Mouse (Mus musculus): ENCODE data around the gene Sucla2. TPM values are rescaled to one million over a fixed set of nuclear protein-coding genes. Genes with fewer than 3 reads are reported as not detected.

The Sucla2 gene
- total RNA-seq (2021), result 100 to 1,000 TPM; 346 to 377 TPM
- long read RNA-seq, experiment 1, transcript Sucla2-207 (2 exons, 1,074 nt), result minor isoform, 5 of 758 reads
- long read RNA-seq, experiment 1, transcript Sucla2-203 (11 exons, 2,229 nt), result major isoform, 698 of 758 reads
- long read RNA-seq, experiment 1, partial matches to known transcripts, result 17 of 758 reads
- long read RNA-seq, experiment 1, other reads (novel, unspliced or antisense), result 36 of 758 reads
- long read RNA-seq, experiment 2, transcript Sucla2-203 (11 exons, 2,229 nt), result major isoform, 204 of 231 reads
- long read RNA-seq, experiment 2, partial matches to known transcripts, result 6 of 231 reads
- long read RNA-seq, experiment 2, other reads (novel, unspliced or antisense), result 21 of 231 reads

DNA sequence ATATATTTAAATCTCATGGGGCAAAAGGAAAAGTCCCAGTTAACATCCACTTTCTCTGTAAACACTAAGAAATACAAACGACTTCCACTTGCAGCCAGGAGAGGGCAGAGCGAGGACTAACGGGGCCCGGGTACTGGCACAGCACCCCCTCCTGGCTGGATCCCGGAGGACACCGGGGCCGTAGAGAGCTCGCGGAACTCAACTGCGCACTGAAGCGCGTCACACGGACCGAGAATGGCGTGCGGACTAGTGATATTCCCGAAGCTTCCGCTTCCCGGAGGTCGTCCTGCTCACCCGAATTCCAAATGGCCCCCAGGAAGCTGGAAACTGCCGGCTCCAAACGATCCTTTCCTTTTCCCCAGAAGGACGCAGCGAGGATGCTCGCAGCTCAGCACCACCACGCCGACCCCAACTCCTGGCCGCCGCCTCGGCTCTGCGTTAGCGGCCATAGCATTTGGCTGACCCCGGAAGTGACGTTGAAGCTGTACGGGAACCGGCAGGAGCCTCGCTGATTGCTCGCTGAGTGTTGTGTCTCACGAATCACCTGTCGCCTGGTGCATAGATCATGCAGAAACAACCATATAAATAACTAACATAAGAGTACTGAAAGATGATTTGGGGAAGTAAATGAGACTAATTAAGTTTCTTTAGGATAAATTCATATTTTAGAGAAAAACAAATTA lies at the start of gene Sucla2:
Gene Sucla2 (plus strand): TSS at position 554 of the 683 bp plus-strand sequence.
- peak; percentile 94 to 96 for DNase-seq

DNA sequence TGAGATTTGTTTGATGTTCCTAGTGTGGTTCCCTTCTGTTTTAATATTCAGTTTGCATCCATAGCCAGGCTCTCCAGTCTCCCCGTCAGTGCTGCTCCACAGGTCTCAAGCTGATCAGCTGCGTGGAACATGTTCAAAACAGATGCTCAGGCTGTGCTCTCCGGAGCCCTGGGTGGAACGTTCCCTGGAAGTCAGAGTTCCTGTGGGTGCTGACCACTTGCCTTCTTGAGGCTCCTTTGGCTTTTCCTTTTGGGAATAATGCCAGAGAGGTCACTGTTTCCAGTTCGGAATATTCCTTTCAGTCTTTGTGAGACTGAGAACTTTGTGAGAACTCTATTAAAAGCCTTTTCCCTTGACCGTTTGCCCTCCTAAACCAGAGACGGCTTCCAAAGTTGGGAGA lies 49.6 kb upstream of the Sucla2 start:
- DNase-seq, result no peak

DNA sequence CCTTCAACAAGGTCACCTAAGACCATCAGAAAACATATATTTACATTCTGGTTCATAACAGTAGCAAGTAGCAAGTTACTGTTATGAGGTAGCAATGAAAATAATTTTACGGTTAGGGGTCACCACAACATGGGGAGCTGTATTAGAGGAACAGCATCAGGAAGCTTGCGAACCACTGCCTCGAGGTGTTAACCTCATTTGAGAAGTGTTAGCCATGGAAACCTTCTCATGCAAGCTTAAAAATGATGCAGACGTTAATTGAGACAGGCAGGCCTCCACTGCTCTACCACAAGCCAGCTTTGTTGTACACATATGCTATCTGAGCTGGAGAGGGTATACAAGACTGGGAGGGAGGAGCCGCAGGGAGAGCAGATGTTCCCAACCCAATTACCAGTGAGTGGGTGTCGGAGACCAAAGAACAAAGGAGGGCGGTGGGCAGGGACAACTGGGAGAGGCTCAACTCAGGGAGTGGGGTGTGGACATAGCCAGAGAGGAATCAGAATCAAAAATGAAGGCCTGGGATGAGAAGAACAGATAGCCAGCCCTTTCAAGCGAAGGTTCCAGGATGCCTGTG lies 48.7 kb upstream of the Sucla2 start:
- no peak for DNase-seq

DNA sequence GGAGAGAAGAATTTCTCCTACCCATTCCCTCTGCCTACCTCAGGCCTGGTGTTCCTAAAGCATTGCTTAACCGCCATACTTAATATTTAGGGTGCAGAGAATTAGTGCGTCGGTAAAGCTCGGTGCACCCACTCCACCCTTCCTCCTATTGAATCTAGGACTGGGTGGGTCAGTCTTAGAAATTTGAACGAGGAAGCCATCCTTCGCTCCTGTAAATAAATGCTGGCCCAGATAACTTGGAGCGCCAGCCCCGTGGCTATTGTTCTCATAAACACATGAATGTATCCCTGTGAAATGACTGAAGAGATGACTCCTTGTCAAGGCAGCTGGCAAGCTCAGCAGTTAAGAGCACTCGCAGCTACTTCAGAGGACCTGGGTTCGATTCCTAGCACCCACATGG lies 48.0 kb upstream of the Sucla2 start:
- no peak for DNase-seq

DNA sequence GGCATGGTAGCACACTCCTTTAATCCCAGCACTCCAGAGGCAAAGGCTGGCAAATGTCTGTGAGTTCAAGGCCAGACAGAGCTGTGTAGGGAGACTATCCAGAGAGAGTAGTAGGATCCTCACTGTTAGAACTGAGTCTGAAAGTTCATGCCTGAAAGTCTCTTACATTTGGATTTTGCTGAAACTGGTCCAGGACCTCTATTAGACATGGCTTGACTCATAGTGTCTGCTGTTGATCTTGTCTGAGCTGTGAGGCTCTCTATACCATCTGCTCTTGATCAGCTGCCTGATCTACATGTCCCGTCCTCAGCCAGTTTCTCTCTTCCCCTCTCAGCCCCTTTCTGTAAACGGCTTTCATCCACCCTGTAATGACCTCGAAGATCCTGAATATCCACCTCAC lies 46.8 kb upstream of the Sucla2 start:
- no peak for DNase-seq

DNA sequence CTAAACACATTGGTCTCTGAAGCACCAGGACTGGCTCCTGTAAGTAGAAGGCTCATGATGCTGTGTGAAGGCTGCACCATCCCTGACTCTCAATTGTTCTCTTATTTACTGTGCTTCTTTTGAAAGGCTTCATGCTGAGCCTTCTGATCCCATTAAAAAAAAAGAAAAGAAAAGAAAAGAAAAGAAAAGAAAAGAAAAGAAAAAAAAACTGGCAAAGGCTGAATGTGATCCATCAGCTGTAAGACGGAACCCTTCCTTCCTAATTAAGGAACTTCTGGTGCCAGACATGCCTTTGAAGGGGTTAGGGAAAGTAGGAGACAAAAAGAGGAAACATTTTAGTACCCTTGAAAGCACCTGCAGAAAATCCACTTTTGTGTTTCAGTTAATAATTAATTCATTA lies 45.3 kb upstream of the Sucla2 start:
- DNase-seq, result no peak

DNA sequence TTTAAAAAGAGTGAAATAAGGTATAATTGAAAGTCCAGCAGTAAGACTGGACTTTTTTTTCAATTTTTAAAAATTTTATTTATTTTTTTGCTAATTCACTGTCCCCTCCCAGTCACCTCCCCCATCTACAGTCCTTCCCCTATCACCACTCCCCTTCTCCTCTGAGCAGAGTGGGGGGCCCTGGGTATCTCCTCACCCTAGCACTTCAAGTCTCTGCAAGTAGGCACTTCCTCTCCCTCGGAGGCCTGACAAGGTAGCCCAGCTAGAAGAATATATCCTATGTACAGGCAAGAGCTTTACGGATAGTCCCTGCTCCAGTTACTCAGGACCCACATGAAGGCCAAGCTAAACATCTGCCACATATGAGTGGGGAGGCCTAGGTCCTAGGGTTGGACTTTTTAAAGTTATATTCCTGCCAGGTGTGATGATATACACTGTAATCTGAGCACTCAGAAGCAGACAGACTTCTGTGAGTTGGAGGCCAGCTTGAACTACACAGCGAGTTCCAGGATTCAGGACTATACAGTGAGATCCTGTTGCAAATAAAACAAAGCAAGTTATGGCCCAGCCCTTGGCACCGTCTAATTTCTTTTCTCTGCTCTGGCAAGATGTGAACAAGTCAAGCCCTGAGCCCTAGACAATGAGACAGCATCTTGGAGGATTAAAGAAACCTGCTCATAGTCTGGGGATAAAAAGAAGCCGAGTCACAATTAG lies 41.4 kb upstream of the Sucla2 start:
- no peak for DNase-seq

DNA sequence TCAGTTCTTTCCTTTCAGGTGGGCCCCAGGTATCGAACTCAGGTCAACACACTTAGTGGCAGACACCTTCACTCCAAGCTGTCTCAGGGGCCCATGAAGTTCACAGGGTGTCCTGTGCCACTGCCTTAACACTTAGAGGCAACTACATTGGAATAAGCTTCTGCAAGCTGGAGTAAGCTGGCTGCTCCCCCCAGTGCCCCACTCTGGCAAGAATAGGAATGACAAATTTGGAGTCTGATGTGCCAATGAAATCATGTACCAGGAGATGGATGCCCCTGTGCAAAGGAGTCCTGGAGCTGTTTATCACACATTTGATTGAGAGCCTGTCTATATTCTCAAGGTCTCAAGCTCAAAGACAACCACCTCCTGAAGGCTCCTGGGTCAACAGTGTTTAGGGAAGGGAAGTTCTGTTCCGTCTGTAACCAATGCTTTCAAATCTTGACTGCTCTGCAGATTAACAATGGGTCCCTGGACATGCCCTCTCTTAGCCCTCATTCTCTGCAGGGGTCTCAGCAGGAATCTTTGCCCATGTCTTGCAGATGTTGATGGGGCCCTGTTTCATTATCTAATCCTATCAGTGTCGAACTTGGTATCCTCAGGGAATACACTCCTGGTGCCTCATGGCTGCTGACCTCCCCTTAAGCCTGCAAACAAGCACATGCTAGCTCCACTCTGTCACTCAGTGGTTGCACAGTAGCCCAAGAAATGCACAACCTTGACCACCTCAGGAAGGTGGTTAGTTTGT lies 40.6 kb upstream of the Sucla2 start:
- no peak for DNase-seq

DNA sequence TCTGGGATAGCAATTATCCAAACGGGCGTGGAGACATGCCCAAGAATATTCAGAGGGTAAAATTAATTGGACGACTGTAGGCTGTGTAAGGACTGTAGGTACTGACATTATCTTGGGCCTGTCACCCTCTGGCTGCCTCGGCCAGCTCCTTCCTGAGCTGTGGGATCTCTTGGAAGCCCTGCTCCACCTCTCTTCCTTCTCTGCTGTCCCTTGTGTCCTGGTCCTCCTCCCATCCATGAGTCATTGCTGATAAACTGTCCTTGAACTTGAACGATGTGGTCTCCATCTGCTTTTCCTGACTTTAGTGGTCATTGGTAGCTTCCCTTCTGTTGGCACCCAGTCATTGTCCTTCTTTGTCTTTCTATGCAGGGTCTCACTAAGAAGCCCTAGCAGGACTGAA lies 38.5 kb upstream of the Sucla2 start:
- no peak for DNase-seq

DNA sequence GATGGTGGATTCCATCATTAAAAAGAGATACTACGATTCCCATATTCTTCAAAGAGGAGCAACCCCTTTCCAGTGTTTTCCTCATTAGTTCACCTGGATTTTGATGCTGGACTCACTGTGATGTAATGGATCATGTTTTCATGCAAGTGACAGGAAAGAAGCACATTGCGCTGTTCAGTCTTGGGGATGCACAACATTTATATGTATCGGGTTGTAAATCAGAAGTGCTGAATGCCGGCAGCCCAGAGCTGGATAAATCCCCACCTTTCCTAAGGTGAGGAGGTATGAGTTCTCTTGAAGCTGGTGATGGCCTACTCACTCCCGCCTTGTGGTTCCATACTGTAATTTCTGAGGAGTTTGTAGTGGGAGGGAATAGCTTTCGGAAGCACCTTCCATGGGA lies 31.8 kb upstream of the Sucla2 start:
- no peak for DNase-seq

DNA sequence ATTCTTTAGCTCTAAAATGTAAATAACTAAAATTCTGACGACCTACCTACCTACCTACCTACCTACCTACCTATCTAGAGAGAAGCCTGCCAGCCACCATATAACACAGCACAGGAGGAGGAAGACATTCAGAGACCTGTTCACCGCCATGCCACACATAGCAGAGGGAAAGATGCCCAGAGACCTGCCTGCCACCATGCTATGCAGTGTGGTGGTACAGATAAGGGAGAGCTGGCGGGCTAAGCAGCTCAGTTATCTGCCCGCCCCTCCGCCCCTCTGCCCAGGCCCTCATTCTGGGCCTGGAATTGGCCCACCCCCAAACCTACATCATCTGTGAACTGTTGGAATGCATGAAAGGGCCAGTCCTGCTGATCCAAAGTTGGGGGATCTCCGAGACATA lies 31.0 kb upstream of the Sucla2 start:
- DNase-seq, result no peak

DNA sequence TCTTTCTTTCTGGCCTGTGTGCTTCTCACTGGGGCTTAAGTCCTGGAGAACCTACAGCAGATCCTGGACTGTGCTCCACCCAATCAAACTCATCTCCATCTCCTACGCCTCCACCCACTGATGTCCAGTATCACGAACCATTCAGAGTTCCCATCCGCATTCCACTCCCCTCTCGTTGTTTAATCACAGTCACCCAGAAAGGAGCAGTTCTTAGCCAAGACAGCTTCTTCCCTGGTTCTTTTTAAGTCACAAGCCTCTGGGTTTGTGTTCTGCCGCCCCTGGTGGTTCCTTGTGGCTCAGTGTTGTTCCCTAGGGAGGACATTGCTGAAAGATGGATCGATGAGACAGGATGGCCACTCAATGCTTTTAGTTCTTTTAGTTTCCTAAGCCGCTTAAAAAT lies 29.4 kb upstream of the Sucla2 start:
- DNase-seq, result no peak

DNA sequence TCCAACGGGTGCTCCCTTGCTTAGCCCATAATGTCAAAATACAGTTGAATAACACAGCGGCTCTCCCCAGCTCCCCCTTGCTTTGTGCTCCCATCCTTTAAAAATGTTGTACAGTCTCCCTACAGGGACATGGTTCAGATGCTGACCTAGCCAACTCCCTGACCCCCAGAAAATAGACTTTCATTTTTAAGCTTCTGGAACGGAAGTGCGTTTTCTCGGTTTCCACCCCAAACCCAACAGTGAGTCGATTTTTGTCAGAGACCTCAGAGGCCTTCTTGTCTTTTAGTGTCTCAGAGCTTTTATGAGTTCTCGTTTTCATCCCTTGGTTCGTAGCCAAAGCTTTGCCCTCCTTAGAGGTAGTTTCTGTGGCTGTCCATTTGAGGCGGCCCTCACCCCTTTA lies 23.8 kb upstream of the Sucla2 start:
- no peak for DNase-seq

DNA sequence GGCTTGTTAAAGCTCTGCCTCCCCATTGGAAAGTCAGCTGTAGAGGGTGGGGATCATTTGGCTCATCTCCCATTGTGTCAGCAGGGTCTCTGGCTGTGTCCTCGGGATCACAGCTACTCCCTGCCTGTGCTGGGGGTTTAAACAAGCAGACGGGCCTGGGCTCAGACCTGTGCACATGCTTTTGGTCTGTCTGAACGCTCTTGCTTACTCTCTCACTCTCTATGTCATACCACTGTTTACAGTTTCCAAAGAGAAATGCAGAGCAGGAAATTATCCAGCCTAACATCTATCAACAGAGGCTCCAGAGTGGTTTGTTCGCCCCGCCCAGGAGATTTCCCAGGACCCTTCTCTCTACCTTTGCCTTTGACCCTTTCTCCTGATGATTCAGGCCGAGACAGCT lies 23.4 kb upstream of the Sucla2 start:
- no peak for DNase-seq

DNA sequence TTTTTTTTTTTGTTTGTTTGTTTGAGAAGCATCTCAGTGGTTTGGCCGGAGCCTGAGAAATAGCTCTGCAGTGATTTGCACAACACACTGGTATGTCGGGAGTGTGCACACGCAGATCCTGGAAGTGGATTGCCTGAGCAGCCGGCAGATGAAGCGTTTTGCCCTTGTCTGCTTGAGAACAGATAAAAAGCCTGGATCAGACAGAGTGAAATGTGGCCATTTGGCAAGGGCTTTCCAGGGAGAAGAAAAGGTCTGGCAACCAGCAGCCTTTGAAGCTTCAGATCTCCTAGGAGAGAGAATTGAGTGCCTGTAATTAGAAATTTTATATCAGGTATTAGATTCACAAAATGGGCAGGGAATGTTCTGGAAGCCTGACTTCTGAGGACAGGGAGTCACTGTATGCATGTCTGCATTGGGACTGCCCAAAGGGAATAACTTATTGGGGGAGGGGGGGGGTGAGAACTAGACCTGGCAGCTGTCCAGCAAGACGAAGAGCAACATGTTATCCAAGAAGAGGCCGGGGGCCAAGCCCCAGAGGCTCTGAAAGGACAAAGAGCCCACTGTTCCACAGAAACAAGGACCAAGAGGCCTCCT lies 22.4 kb upstream of the Sucla2 start:
- DNase-seq, result peak; percentile 45 to 62

DNA sequence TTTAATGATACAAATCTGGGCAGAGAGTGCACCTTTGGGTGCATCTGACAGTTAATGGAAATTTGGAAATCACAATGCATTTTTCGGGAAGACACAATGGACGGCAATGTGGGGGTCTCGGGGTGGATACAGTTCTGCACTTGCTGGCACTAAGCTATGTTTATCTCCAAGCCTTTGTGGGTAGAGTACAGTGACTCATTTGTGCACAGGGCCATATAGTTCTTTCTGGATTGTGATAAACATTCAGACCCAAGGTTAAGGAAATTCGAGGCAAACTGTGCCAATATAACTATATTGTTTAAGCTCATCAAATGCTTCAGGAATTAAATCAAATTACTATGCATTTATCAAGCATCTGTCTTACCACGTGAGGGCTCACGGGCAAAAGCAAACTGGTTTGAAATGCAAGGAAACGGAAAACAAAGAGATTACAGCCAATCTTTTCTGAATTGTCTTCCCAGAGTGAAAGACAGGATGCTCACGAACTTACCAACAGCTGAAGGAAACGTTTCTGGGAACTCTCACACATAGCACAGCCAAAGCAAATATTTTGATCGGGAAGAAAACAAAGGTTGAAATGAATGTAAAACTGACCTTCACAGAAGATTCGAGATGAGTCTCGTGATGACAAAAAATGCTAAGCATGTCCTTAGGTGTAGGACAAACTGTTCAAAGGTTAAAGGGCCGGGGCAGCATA lies 21.7 kb upstream of the Sucla2 start:
- DNase-seq, result no peak

DNA sequence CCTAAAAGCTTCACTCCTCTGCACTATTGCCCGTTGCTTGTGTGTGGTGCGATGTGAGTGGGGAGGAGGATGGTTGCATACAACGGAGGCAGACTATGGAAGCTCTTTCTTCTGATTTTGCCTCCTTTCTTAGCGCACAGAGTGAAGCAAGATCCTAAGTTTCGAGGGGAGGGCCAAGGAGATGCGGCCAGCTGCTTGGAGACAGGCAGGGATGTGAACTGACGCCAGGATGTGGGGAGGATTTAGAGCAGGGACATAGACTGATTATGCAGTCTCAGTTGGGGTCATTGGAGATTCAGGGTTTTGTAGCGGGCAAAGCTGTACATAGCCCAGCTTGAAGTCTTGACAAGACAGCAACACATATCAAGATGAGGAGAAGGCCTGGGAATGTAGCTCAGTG lies 18.8 kb upstream of the Sucla2 start:
- no peak for DNase-seq

DNA sequence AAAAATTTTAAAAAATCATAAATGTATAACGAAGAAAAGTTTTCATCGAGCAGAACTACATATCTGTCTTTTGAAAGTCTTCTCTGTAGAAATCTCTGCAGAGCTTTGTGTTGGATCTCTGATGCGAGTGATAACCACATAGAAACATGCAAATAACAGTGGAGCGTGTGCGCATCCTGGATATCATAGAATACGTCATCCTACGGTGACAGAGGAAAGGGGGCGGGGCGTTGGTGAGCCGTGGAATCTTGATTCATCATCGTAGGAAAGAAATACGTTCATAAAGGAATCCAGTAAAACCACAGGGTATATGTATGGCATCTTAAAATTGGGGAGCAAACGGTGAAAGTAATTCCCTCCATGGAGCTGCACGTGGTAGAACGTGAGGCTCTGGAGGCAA lies 17.9 kb upstream of the Sucla2 start:
- no peak for DNase-seq

DNA sequence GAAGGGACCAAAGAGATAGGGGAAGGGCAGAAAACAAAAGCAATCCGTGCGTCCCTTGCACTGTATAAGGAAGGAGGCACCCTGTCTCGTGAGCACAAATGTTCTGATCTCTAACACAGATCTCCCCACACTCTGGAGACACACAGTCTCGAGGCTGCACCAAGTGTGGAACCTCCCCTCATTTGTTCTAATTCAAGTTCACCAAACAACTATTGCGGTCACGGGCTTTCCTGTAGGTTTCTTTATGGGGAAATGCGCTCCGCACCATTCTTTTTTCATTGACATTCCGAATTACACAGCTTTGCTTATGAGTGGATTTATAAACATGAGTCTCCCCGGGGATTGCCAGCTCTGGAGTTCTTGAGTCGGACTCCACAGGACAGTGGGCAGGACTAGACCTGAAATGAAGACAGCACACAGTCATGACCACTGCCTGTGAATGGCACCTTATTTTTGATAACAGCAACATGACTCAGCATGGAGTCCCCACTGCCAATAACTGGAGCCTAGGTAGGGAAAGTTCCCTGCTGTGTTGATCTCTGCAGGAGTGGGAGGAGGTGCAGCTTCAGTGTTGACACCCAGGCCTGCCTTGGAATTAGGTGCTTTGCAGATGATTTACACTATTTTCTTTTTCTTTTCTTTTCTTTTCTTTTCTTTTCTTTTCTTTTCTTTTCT lies 17.3 kb upstream of the Sucla2 start:
- DNase-seq, result no peak

DNA sequence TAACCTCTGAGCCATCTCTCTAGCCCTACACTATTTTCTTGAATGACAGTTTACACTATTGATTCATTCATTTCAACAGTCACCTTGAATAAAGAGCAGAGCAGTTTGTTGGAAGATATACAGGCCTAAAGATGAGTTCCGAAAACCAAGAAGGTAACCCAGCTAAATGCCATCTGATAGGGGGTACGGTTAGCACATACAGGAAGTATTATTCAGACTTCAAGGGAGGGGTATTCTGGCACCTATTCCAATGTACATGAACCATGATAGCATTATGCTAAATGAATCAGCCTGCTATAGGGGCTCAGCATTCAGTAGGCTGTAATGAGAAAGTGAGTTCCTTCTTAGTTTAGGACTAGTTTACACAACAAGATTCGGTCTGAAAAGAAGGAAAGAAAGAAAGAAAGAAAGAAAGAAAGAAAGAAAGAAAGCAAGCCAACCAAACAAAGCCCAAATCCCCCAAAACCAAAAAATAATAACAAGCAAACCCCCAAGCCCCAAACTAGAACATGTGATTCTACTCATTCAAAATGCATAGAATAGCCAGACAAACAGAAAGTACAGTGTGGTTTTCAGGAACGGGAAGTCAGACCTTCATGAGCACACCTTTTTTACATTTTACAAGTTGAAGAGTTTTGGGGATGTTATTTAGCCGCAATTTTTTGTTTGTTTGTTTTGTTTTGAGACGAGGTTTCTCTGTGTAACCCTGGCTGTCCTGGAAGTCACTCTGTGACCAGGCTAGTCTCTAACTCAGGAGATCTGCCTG lies 16.3 kb upstream of the Sucla2 start:
- DNase-seq, result no peak
